Mouse (Mus musculus) intestine, postnatal 0 days (tissue): ENCODE measurements at regions not wholly inside any gene's neighbourhood (a gene's known extent, or its start where the extent isn't known, plus 50 kb on each side); places are given as distances from the start of the nearest gene placed in this dataset.
"Not testable (repeated sequence)": the region's sequence is repeated elsewhere in the genome, so short reads cannot be mapped to it uniquely, and the experiment has no call there.

Source experiments
- ATAC-seq: fragments of 200-750 bp; cut with Nextera tagmentation; 2 replicates; pipeline ENCODE4 v1.8.0; 2017; ENCODE audit warnings: mild to moderate bottlenecking, moderate TSS enrichment, moderate library complexity
- H3K27ac ChIP-seq: fragments of 300-500 bp; sonication (generic); 2 replicates; pipeline ENCODE4 v1.5.1; 2014; ENCODE audit warnings: mild to moderate bottlenecking, low read depth, low read length, moderate library complexity
- H3K27me3 ChIP-seq: fragments of 300-500 bp; sonication (generic); replicated peaks from 2 replicates; pipeline ENCODE4 v1.6.1; 2014; ENCODE audit warnings: low read length, mixed read lengths; ENCODE audit not compliant: control insufficient read depth, insufficient read depth
- H3K36me3 ChIP-seq: fragments of 300-500 bp; sonication (generic); 2 replicates; pipeline ENCODE4 v1.6.1; 2014; ENCODE audit warnings: mild to moderate bottlenecking, moderate library complexity; ENCODE audit not compliant: control insufficient read depth, insufficient read depth
- H3K4me1 ChIP-seq: fragments of 300-500 bp; sonication (generic); replicated peaks from 2 replicates; pipeline ENCODE4 v1.6.1; 2014; ENCODE audit warnings: antibody characterized with exemption, low read length, mixed read lengths; ENCODE audit not compliant: control insufficient read depth, insufficient read depth
- H3K4me2 ChIP-seq: fragments of 300-500 bp; sonication (generic); replicated peaks from 2 replicates; pipeline ENCODE4 v1.6.1; 2014; ENCODE audit warnings: low read depth, mild to moderate bottlenecking, moderate library complexity
- H3K4me3 ChIP-seq: fragments of 300-500 bp; sonication (generic); 2 replicates; pipeline ENCODE4 v1.5.1; 2014; ENCODE audit warnings: low read depth, low read length
- H3K9ac ChIP-seq: fragments of 300-500 bp; sonication (generic); 2 replicates; pipeline ENCODE4 v1.6.1; 2014; ENCODE audit warnings: mild to moderate bottlenecking, low read depth, low read length
- H3K9me3 ChIP-seq: fragments of 300-500 bp; sonication (generic); 2 replicates; pipeline ENCODE4 v1.6.1; 2016; ENCODE audit warnings: mixed run types; ENCODE audit not compliant: control insufficient read depth
- CTCF ChIP-seq: sonication (generic); IDR thresholded peaks from 2 replicates; pipeline ENCODE4 v1.5.1; 2016; ENCODE audit warnings: low read depth, mild to moderate bottlenecking, control low read depth, antibody characterized with exemption, moderate library complexity
- WGBS: fragments of 180-500 bp; shearing (Covaris S2); extraction: QIAGEN DNeasy Blood & Tissue Kit; methylation state at CpG from one replicate; pipeline ENCODE4 v1.1.7; 2014; 5-methylcytosine and 5-hydroxymethylcytosine counted together

- Histone ChIP-seq H3K9ac (no peak overlapping the region), H3K27ac (no peak overlapping the region), H3K4me1 (no peaks in the 10 kb centered on the region), H3K36me3 (no peaks in the 10 kb centered on the region), H3K9me3 (no peaks in the 10 kb centered on the region), H3K4me2 (no peak overlapping the region), H3K4me3 (no peak overlapping the region), H3K27me3 (no peaks in the 10 kb centered on the region)
- WGBS, result 89% methylated on average over 7 of the region's 7 CpGs
- no peak for TF ChIP-seq CTCF
- no peak for ATAC-seq
Observed at GRCm38 (mm10) chr11:93660379-93660778, 225.2 kb downstream of the Utp18 start.

GRCm38 (mm10) chr11:93658719-93659118 is 226.8 kb downstream of the Utp18 start:
- no peak overlapping the region for H3K27ac ChIP-seq
- H3K4me3 ChIP-seq, result no peak overlapping the region
- no peaks in the 10 kb centered on the region for H3K27me3 ChIP-seq
- TF ChIP-seq CTCF, result no peak
- no peak for ATAC-seq
- no peaks in the 10 kb centered on the region for H3K36me3 ChIP-seq
- H3K9me3 ChIP-seq, result no peaks in the 10 kb centered on the region
- H3K4me1 ChIP-seq, result no peaks in the 10 kb centered on the region
- H3K9ac ChIP-seq, result no peak overlapping the region
- 68% methylated on average over 8 of the region's 8 CpGs for WGBS
- no peak overlapping the region for H3K4me2 ChIP-seq

GRCm38 (mm10) chr11:93655602-93656239 is 229.8 kb downstream of the Utp18 start:
- no peak for ATAC-seq
- H3K4me1 ChIP-seq, result no peaks in the 10 kb centered on the region
- H3K27ac ChIP-seq, result no peak overlapping the region
- H3K4me3 ChIP-seq, result no peak overlapping the region
- no peak overlapping the region for H3K9ac ChIP-seq
- H3K27me3 ChIP-seq, result no peaks in the 10 kb centered on the region
- H3K9me3 ChIP-seq, result no peaks in the 10 kb centered on the region
- WGBS, result 86% methylated on average over 9 of the region's 9 CpGs
- H3K36me3 ChIP-seq, result no peaks in the 10 kb centered on the region
- no peak for TF ChIP-seq CTCF
- H3K4me2 ChIP-seq, result no peak overlapping the region

- Histone ChIP-seq H3K27ac (no peak overlapping the region), H3K9me3 (no peaks in the 10 kb centered on the region), H3K4me3 (no peak overlapping the region), H3K4me1 (no peaks in the 10 kb centered on the region), H3K36me3 (no peaks in the 10 kb centered on the region), H3K4me2 (no peak overlapping the region), H3K9ac (no peak overlapping the region), H3K27me3 (no peaks in the 10 kb centered on the region)
- no peak for TF ChIP-seq CTCF
- ATAC-seq, result no peak
- WGBS, result 68% methylated on average over 3 of the region's 3 CpGs
Observed at GRCm38 (mm10) chr11:93653401-93653800, 232.2 kb downstream of the Utp18 start.

- H3K36me3 ChIP-seq, H3K4me2 ChIP-seq, H3K4me1 ChIP-seq, H3K27me3 ChIP-seq, H3K27ac ChIP-seq, H3K4me3 ChIP-seq, ATAC-seq, H3K9ac ChIP-seq, H3K9me3 ChIP-seq: not testable (repeated sequence)
Observed at GRCm38 (mm10) chr11:93651966-93652365, 233.6 kb downstream of the Utp18 start.
